Mouse (Mus musculus) retina, postnatal 1 day (tissue): ENCODE data around the gene Hfm1.

ENCODE experiments used
- DNase-seq: peaks from one replicate; pipeline ENCODE4 v3.0.0-alpha.2; 2012

Hfm1 gene

DNA sequence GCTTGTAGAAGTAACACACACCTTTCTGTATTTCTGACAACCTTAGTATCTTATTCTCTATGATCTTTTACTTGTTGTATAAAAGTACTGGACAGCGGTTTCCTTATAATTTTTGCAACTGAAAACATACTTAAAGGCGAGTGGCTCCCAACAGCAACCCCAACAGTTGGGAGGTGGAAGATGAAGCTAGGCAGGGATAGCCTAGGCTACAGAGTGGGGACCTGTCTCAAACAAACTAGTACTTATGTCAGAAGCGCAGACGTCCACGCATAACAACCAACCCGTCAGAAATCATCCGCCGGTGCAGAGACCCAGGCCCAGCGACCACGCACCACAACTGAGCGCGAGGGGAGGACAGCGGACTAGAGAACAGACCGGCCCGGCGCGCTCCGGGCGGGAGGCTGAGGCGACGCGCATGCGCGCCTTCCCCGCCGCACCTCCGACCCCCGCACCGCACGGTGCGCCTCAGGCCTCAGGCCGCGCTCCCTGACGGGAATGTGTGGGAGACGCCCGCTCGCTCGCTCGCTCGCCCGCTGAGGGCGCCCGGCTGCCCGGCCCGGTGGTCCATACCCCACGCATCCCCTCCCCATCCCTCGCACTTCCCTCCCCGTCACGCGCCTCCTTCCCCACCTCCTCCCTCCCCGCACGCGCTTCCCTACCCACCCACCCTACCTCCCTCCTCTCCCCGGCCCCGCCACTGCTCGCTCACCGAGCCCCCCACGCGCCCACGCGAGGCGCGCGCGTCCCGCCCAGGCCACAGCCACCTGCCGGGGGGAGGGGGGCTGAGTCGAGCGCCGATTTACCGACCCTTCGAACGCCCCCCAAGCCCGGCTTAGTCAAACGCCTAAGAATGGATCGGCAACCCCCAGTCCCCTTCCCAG, at the start of gene Hfm1:
Gene Hfm1, minus strand, starts transcription at position 834 of the 881 bp plus-strand sequence.
- peak; percentile 88 for DNase-seq

DNA sequence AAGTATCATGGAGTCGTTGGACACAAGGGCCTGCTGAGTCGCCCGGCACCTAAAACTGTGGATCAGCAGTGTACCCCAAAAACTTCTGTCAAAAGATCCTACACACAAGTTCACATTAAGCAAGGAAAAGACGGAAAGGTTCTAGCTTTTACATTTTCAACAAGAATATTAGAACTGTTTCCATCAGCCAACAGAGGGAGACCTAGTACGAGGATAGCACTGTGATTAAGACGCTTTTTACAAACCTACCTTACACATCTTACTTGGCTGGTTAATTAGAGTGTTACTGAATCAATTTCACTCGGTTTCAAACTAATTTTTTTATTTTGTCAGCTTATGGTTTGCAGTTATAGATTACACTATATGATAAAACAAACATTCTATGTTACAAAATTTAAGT, 47.8 kb upstream of the Hfm1 start:
- DNase-seq: no peak

DNA sequence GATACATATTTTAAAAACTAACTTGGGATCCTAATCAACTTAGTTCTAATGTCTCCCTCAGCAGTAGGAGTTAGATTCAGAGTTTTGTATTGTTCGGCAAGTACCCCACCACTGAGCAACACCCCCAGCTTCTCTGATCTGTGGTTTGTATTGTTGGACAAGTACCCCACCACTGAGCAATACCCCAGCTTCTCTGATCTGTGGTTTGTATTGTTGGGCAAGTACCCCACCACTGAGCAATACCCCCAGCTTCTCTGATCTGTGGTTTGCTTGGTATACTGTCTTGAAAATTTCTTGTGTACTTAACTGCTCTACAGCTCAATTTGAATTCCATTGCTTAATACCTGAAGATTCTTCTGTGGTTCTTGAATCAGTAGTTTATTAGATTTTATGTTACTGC, 41.5 kb upstream of the Hfm1 start:
- no peak for DNase-seq

DNA sequence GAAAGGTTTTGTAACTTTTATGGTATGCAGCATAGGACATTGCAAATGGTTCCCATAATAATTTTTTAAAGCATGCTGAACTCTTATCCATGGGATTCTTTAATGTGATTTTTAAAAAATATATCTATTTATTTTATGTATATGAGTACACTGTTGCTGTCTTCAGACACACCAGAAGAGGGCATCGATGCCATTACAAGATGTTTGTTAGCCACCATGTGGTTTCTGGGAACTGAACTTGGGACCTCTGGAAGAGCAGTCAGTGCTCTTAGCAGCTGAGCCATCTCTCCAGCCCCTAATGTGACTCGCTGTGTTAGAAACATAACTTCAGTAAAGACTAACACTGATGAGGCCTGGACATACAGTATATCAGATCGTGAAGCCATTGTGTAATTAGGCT, 40.3 kb upstream of the Hfm1 start:
- DNase-seq: no peak

DNA sequence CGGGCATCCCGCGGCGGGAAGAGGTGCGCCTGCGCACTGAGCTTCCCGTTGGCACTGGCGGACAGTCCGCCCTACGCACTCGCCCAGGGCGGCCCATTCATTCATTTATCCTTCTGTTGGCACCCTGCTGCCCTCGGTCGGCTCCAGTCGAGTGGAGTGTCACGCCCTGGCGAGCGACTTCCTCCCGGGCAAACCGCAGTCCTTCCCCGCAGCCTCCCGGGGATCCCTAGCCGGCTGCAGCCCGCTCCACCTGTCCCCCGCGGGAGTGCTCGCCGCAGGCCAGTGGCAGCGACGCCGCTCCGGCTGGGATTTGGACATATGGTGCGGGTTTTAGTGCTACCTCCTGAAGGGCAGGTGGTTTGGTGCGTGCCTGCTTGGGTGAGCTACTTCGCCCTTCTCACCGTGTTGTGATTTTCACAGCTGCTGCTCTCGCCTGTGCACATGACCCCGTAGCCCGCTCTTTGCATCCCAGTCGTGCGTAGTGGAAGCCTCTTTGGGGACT, 38.4 kb upstream of the Hfm1 start:
- DNase-seq: no peak

DNA sequence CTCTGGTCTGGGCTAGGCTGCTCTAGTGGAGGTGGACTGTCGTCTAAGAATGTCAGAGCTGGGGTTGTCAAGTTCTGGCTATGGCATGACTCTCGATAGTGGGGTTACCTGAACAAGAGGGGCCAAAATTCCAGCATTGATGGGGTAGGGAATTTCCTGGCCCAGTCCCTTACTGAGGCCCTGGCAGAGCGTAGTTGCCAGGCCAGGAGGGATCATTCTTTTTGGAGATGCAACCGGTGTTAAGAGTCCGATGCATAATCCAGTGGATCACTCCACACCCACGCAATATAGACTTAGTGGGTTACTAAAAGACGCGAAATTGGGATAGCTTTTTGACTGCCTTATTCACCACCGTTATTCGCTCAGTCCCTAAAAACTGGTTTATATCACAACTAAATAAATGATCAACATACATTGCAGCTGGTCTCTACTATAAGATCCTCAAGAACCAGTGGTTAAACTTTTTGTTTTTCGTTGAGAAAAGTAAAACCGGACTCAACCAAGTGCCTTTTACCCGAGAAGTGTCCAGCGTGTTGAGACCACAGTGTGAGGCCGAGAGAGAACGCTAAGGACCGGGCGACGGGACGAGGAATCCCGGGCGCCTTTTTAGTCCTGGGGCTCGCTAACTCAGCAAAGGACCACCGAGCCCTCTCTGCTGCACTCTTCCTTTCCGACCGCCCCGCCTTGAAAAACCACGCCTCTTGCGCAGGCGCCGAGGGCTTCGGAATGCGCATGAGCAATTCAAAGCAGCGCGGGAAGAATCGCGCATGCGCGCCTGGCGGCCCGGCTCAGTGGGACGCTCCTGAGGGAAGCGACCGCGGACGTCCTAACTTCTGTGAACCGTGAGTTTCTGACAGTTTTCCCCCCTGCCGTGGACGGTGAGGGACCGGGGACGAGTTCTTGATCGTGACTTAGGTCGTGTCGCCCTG, 37.7 kb upstream of the Hfm1 start, which contains the start of gene Cdc7:
Gene Cdc7, plus strand, starts transcription at position 739 of the 929 bp plus-strand sequence.
- peak; percentile 95 for DNase-seq

DNA sequence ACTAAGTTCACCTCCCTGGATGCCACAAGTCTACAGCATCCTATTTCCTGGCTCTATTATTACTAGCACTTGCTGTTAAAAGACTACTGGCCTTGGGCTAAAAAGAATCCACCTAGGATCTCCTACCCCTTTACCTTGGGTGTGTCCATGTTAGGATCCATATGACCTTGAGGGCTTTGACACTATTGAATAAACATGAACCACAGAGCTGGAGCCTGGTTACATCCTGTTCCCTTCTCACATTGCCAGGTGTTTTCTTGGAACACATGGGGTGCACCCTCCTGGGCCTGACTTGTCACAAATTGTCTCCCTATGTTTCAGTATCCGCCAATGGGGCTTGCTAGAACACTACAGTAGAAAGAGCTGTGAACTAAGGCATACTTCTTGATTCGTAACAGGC, 34.3 kb upstream of the Hfm1 start:
- DNase-seq: no peak

DNA sequence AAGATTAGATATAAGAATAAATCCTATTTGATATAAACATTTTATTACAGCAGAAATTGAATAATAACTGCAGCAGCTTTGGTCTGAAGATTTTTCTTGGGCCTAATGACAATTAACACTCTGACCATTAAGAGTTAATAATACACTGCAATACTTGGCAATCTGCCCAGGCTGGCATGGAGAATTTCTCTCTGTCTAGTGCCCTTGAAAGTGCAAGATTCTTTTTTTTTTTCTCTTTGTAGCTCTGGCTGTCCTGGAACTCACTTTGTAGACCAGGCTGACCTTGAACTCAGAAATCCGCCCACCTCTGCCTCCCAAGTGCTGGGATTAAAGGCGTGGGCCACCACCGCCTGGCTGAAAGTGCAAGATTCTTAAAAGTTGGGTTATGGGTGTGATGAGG, 32.9 kb upstream of the Hfm1 start:
- DNase-seq: peak; percentile 72

DNA sequence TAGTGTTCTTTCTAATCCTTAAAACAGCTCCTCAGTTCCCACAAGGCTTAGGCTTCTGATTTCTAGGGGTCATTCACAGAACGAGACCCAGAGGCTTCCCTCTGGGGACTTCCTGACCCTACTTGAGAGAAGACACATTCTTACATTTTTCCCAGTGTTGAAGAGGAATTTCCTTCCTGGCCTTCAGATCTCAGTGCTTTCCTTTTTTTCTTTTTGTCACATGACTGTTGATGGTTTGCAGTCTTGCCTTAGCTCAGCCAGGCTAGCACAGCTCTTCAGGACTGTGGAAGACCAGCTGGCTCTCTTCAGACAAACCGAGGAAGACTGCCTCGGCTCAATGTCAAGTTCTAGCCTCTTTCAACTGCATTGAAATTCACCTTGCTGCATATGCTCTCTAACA, 30.3 kb upstream of the Hfm1 start:
- DNase-seq: no peak

DNA sequence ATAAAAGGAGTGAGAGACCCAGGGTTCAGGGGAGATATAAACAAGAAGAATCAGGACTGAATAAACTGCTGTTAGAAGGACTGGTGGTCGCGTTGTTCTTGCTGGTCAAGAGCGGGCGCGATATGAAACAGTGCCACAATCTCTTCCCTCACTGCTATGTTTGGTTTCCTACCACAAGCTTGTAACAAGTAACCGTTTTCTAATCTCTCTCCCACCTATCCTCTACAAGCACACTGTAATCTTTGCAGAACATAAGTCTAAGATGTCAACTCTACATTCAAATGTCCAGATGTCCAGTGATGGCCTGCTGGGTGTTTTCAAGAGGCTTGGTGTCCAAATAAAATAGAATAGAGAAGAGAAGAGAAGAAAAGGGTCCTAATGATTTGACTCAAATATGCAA, 22.6 kb upstream of the Hfm1 start:
- DNase-seq: no peak

DNA sequence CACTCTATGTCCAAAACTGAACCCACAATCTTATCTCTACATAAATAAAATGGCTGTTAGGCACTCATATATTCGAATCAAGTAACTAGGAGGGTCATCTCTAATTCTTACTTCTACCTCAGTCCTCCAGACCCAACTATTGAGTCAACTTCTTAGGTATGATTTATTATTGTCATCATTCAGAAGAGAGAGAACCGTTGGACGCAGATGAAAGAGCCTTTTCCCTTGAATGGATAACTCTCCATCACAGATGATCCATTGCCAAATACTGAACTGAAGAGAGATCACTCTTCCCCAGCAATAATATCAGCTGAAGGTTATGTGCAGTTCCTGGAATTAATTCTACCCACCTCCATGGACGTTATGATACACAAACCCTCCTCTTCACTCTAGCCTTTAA, 20.2 kb upstream of the Hfm1 start:
- no peak for DNase-seq

DNA sequence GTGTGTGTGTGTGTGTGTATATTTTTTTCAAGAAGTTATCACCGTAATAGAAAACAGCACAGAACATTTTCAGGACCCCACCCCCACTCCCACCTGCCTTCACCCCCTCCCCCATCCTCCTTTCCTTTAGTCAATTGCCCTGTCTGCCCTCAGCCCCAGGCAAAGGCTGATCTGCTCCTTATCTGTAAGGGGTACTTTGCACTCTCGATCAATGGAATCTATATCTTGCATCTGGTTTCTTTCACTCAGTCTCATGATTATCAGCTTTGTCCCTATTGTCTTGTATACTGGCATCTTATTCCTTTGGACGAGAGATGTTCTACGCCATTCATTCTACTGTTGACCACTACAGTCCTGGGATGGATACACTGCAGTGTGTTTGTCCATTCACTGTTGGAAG, 1.9 kb upstream of the Hfm1 start:
- no peak for DNase-seq

DNA sequence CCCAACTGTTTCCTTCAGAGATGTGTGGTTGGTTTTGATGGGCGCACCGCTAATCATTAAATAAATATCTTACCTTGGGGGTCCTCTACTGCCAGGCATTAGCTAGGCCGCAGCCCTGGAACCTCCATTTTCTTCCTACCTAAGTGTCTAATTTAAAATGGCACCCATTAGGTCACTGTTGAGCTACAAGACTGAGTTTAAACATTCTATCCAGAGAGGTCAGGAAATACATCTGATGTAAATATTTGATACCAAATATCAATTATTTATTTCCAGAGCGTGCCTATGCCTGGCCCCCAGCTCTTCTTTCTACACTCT, 207 bp upstream of the Hfm1 start:
- no peak for DNase-seq

DNA sequence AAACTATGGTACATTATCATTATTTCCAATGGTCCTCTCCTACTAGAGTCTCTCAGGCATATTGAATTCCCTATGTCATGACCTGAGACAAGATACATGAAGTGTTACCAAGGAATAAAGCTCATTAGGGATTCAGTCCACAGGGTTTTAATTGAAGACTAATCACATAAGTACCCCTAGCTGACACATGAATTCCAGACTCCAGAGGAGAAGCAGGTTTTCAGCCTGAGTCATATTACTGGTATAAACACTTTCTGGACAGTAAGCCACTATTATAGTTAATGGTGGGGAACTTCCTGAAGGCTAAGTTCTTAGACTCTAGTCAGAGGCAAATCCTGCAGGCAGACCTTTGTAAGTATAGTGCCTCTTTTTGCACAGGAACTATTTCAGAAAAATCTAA, 6.8 kb downstream of the Hfm1 start:
- peak; percentile 44 for DNase-seq

DNA sequence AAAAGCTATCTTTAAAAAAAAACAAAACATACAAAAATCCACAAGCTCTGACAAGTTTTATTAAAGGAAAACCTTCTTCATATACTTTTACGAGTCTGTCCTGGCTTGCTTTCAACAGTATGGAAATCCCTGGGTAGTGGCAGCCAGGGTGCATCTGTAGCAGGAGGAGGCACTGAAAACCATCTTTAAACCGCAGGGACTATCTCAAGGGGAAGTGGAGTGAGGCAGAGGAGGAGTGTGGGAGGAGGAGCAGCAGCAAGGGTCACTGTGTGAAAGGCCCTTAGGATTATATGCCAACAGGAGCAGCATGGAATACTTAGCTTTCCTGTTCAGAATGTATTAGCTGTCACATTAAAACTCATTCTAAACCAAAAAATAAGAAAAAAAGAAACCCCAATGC, 29.2 kb downstream of the Hfm1 start:
- no peak for DNase-seq

DNA sequence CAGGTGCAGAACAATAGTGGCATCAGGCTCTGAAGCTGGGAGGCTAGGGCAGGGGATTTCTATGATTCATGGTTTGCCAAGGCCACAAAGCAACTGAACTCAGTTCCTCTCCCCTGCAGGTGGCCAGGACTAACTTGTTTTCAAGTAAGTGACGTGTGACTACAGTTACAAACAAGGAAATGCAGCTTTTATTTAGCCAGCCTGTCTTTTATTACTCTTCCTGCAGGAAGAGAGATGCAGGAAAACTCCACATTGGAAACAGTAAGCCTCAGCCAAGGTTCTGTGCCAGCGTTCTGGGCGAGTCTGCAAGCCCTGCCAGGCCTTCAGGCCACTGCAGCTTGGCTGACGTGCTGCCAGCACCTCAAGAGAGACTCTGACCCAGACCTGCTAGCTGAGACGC, 34.3 kb downstream of the Hfm1 start:
- no peak for DNase-seq

DNA sequence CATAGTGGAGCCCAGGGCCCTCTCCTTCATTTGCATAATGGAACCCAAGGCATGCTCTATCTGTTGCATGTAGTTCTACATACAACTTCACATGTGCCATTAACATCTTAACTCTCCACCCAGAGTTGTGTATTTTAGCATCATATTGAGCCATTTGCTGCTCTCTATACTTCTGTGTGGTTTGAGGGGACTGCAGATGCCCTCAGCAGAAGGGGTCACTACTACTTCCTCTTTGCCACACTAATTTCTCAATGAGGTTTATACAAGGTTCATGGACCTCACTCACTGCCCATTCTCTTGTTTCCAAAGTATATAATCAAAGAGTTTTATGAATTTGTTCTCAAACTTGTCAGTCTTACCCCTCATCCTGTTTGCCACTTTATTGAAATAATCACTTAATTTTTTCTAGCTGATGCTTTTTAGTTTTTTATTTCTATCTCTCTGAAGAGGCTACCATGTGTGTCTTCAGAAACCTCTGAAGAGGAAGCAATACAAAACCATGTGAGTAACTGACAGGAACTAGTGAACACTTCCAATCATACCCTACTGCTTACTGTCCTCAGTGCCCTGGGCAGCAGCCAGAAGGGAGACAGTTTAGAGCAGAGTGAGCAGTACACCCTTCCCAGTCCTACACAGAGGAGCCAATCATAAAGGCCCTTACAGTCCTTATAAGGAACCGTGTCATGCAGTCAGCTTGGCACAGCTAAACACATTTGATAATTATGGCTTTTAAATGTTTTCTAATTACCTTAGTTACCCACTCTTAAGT, 38.6 kb downstream of the Hfm1 start:
- DNase-seq: no peak

DNA sequence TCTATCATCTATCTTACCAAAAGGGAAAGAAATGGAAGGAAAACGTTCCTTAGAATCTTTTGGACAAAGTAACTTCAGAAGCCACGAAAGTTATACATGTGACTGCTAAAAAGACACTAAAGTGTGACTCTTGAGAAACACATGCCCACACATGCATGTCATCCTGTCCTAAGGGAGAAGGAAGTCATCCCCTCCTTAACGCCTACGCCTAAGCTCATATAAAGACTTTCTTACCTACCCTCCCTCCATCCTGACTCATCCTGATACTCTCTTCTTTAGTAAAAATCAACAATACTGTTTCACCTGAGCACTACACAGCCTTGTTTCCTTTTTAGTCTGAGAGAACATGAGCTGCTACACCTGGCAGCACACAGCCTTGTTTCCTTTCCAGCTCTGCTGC, 40.6 kb downstream of the Hfm1 start:
- DNase-seq: no peak

DNA sequence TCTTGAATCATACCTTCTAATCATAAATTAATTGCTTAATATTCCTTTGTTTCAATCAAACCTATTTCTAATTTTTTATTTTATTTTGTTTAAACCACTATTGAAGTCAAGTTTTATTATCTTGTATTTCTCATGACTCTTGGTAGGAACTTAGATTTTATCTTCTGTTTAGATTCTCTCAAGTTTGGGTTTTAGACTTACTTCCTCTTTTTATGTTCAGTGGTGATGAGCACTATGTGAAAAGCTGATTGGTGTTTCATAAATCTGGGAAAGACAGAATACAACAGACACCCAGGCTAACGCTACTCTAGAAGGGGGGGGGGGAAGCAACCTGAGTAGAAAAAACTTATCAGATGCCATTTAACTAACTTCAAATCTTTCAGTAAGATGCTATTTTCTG, 49.7 kb downstream of the Hfm1 start:
- DNase-seq: no peak

DNA sequence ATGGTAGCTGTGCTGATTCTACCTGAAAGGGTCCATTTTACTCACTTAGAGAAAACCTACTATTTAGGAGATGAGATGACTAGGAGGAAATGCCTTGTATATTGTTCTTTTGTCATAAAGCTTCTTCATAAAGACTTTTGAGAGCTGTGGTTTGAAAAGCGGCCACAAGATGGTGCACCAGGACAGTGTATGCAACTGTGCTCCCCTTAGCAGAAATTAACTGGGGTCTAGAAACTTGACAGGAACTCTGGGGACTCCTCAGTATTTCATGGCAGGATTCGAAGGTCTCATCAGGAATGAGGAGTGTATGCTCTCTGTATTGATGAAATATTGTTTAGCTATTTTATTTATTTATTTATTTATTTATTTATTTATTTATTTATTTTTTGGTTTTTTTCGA, 65.7 kb downstream of the Hfm1 start:
- peak; percentile 77 for DNase-seq

DNA sequence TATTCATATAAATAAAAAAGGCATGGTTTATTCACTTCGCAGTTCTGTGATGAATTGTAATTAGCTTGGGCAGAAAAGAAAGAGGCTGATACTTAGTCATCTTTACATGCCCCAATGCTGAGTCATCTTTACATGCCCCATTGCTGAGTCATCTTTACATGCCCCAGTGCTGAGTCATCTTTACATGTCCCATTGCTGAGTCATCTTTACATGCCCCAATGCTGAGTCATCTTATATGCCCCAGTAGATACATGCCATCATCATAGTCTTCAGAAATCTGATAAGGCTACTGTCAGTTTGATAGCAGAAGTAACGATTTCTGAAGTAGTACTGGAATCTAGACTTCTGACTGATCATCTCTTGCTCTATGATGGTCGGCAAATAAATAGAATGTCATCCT, 72.8 kb downstream of the Hfm1 start:
- no peak for DNase-seq

DNA sequence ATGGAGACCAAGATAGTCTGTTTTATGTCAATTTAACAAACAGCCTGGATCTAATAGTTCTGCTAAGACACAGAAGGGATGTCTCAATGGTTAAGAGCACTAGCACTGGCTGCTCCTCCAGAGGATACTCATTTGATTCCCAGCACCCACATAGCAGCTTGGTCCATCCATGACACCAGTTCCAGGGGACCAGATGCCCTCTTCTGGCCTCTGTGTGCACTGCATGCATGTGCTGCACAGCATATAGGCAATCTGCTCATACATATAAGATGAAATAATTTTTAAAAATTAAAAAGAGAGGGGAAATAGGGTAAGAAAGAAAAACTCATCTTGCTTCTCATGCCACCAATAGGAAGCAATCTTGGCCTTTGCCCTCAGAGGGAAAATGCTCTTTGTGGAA, 79.1 kb downstream of the Hfm1 start:
- no peak for DNase-seq

DNA sequence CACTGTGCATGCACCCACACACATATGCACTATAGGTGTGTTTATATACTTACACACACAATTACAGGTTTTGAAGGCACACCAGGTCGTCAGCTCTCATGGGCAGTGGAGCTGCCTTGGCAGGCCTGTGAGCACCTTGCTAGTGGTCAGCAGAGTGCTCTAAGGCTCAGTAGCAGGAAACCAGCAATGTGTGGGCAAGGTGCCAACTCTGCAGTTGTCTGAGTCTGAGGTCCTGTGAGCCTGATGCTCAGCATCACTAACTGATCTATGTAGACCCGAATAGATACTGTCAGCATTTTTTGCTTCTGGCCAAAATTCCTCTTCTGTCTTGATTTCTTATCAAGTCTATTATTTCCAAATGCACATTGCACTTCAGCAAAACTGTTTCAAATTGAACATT, 82.2 kb downstream of the Hfm1 start:
- peak; percentile 8 for DNase-seq
